Mouse (Mus musculus) erythroid progenitor cell, adult 5-6 weeks (primary cell): ENCODE measurements around the gene Rpp14. TPM values are rescaled to one million over a fixed set of nuclear protein-coding genes. Genes with fewer than 3 reads are reported as not detected.

ENCODE experiments used
- ATAC-seq: replicated peaks from 2 replicates; pipeline ENCODE4 v1.8.0; 2016; ENCODE audit warnings: moderate number of reproducible peaks, mild to moderate bottlenecking, moderate TSS enrichment, inconsistent platforms; ENCODE audit not compliant: poor library complexity, low FRiP score, severe bottlenecking
- total RNA-seq, 2 experiments: library from RNA; stranded (forward) in 1 of 2; stranded (reverse) in 1 of 2; fragments of 150-400 nt in 1 of 2; fragments of 186-747, 209-891 nt in 1 of 2; gene quantifications; 2 replicates each; pipeline versions ENCODE4 v1.2.3 to v1.2.4; 2015 to 2017; ENCODE audit warnings: low replicate concordance in 2 of 2

The Rpp14 gene
- total RNA-seq, 2 experiments from 2014 or later: 4.2 to 6.4 TPM

GRCm38 (mm10) chr14:8054310-8055102 is 25.7 kb upstream of the Rpp14 start:
- ATAC-seq: no peak

GRCm38 (mm10) chr14:8056076-8056475 is 24.1 kb upstream of the Rpp14 start:
- ATAC-seq: no peak

- ATAC-seq: no peak
Observed at GRCm38 (mm10) chr14:8059938-8060337, 20.2 kb upstream of the Rpp14 start.

GRCm38 (mm10) chr14:8062076-8062475 is 18.1 kb upstream of the Rpp14 start:
- ATAC-seq: 0 out of 2 replicates have a peak, but pooled peaks have one; percentile 30

DNA sequence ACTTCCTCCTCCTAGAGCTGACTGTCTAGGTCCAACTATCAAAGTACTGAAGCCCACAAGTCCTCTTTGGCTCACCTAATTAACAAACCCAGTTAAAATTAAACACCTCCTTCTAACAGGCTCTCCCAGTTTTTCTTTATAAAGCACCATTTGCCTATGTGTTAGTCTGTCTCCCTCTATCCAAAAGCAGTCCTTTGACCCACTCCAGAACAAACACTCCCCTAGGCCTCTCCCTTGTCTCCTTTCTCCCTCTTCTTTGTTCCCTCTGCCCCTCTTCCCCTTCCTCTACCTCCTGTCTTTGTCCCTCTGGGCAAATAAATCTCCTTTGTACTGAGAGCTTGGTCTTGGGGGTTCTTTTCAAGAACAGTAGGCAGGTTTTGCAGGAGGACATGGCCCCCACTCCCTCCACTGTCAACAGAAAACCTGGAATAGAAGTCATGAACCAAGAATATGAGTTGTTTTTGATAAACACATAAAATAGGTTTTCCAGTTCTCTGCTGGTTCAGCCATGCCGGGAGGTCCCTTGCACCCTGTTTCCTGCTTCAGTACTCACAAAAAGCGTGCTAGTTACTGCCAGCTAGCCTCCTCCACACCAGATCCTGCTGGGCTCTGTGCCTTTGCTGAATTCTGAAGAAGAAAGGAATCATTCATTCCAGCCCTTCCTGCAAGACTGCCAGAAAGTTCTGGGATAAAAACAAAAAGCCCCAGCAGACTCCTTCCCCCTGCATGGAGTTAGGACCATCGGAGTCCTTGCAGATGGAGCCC is 17.4 kb upstream of the Rpp14 start:
- ATAC-seq: no peak

DNA sequence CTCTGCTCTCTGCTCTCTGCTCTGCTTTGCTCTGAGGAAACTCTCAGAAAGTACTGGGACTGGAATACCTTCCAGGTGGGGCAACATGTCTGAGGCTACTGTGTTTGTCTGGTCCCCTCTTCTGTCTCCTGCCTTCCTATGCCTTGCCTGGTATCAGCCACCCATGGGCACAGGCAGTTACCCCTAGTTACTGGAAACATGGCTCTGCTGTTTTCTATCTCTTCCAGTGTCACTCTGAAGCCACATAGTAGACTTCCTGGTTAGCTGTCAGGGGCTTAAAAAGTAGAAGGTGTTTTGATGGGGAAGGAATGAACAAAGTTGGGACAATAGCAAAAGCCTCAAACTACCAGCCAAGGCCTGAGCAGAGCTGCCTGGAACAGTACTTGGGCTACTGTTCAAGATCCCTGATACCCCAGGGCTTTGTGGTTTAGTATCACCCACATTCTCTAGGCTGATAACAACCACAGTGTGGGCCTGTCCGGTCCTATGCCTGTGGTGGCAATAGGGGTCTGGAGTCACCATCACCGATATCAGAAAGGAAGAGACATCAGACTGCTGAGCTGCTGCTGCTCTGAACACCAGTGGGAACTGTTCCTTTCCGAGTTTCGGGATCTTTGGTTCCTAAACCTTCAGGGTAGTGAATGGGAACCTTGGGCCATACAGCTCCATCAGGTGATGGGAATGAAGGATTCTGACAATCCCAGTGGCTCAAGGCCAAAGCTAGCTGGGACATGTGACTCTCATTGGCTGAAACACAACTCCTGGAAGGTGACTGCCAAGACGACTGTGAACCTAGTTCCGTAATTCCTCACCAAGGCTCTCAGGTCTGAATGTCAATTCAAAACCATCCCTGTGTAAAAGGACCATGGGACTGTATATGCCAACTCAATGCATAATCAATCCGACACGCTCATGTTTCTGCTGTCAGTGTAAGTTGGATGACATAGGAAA is 16.1 kb upstream of the Rpp14 start:
- ATAC-seq: no peak

DNA sequence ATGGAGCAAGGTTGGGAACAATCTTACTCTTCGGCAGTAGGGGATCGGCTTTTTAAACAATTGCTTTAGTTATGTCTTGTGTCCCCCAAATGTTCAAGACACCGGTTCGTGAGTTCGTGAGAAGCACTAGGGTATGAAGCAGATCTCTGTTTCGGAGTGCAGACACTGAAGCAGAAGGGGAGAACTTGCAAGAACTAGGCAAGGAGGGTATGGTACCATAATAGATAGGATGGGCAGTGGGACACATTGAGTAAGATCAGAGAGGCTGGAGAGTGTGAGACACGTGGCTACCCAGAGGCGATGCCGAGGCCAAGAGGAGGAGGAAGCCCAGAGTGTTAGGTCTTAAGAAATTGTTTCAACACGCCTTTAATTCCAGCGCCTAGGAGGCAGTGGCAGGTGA is 551 bp downstream of the Rpp14 start:
- ATAC-seq: peak; percentile 42; the same call in 1 of the 2 replicates

GRCm38 (mm10) chr14:8082949-8083348 is 2.8 kb downstream of the Rpp14 start:
- ATAC-seq: no peak

GRCm38 (mm10) chr14:8089016-8089415 is 8.8 kb downstream of the Rpp14 start:
- ATAC-seq: no peak

- ATAC-seq: no peak
Observed at GRCm38 (mm10) chr14:8092573-8092972, 12.4 kb downstream of the Rpp14 start.

DNA sequence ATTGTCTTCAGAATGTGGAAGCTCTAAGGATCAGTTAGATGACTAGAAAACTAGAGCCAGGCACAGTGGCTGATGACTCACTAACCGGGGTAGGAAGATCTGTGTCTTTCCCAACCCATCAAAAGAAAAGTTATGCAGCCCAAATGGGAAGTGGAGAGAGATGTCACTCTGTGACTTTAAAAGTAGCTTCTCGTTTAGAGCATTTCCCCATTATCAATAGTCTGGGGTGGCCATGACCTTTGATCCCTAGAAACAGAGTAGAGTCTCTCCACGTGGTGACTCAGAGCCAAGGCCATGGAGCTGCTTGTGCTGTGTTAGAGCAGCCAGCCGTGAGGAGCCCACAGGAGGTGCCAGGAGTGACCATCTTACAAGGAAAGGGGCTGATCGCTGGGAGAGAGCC is 13.3 kb downstream of the Rpp14 start:
- ATAC-seq: no peak

DNA sequence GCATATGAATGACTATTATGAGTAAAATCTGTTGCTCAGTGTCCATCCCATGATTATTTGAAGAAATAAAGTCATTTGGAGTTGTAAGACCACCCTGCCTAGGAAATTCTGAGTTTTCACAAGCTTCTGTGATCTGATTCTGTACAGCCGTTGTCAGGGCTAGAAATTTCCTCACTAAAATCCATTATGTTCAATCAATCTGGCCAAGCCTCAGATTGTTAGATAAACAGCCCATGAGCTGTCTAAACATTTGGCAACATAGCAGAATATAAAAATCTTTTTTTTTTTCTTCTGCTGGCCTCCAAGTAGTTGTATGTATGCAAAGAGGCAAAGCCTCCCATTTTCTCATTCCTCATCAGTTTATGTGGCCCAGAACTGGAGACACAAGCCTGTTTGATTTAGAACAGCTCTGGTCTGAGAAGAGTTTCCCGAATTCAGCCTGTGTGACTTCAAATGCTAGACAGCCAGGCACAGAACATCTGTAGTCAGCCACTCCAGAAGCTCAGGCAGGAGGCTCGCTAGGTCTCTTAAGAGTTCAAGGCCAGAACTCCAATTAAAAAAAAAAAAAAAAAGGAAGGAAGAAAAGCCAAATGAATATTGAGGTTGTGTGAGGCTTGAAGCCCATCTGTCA is 14.9 kb downstream of the Rpp14 start:
- no peak for ATAC-seq

DNA sequence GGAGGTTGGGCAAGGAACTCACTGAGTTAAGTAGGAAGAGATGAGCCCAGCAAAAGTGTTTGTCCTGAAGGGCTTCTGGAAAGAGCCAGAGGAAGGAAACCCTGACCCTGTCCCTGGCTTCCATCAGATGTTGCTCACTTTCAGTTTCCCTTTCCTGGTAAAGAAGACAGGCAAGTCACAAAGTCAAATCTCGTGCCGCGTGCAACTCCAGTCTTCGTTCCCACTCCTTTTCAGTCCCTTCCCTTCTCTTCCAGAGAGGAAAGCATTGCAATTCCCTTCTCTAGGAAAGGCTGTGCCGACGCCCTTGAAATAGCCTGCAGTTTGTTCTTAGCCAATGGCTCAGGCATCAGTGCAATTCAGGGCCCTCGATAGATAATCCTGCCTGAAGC is 15.4 kb downstream of the Rpp14 start:
- ATAC-seq: no peak

GRCm38 (mm10) chr14:8097978-8098686 is 18.0 kb downstream of the Rpp14 start, which contains the start of gene Pxk:
TSS of gene Pxk (plus strand) at chr14:8098211.
- ATAC-seq: peak; percentile 91

GRCm38 (mm10) chr14:8098687-8098995 is 18.5 kb downstream of the Rpp14 start:
- no peak for ATAC-seq

- no peak for ATAC-seq
Observed at GRCm38 (mm10) chr14:8099561-8100021, 19.4 kb downstream of the Rpp14 start.

- no peak for ATAC-seq
Observed at GRCm38 (mm10) chr14:8101886-8102285, 21.7 kb downstream of the Rpp14 start.

DNA sequence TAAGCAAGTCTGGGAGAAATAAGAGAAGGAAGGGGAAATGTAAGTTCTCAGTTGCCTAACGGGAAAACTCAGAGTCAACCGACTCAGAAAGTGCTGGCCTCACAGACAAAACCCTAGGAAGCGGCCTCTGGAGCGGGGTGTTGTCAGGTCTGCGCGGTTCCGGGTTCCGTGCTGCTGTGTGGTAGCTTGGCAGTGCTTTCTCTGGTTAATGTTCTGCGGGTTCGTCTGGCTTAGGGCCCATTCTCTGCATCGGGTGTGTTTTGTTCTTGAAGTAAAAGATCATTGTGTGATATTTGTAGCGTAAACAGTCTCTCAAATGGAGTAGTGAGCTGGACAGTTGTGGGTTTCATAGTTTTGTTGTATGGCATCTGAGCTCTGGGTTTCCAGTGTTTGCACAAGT is 22.5 kb downstream of the Rpp14 start:
- ATAC-seq: no peak

DNA sequence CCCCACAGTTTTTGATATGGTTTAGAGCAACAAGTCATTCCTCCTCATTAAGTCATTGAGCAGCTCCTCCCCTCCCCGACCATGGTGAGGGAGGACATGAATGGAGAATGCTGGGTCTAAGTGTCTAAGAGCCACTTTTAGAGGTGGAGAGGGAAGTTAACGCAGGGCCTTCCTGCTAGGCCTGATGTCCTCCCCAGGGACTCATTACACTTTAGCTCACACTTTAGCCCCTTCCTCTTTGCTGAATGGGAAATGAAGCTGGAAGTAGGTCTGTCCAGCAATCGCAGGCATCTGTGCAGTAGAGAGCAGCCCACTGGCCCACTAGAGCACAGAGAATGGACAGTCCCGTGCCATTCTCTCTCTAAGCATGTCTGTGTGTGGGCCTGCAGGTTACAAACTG is 27.9 kb downstream of the Rpp14 start:
- no peak for ATAC-seq
